Mouse (Mus musculus): ENCODE measurements at regions not wholly inside any gene's neighbourhood (a gene's known extent, or its start where the extent isn't known, plus 50 kb on each side); places are given as distances from the start of the nearest gene placed in this dataset.

DNA sequence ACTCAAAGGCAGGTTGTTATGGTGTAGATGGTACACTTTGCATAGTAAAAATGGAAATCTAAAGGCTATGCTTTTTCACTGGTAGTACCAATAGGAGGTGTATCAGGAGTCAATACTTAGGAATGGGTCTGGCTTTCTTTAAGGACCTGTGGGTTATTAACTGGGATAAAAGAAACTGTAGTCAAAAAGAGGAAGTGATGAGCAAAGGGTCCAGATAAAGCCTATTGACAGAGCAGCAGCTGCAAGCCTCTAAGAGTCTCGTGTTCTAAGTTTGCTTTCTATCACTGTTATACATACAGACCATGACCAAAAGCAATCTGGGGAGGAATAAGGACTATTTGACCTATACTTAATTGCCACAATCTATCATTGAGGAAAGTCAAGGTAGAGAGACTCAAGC lies 683.0 kb downstream of the Stpg2 start:
- DNase-seq (ENCODE audit: low spot score in 2 of 2) = no peak

DNA sequence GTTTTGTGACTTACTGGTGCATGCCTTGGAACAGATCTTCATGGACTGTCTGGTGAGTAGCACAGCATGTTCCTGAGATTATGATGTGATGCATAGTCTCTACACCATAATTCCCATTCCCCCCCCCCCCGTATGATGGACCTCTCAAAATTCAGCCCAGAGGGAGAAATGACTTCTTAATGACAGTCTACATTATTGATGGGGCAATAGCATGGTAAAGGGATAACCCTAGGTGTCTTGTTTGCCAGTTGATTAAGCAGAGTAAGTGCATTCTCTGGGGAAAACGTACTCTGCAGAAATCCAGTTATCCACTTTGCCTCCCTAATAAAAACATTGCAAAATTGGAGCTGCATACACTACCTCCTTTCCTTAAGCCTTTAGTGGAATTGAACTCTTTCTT lies 684.7 kb downstream of the Stpg2 start:
- no peak for DNase-seq (ENCODE audit: low spot score in 2 of 2)

DNA sequence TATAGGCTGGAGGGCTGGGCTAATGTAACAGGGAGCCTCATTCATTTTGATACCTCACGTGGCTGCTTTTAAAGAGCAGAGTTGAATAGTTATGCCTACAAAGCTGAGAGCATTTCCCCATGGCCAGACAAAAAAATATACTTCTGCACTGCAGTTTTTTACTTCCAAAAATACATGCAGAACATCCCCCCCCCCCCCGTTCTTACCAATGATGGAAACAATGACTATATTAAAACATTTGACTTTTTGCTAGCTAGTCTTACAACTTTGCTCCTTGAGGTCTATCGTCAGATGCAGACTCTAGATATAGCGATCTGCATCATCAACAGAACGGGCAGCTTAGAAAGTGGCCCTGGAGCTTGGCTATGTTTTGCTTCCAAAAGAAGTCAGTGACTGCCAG lies 692.4 kb downstream of the Stpg2 start:
- DNase-seq (ENCODE audit: low spot score in 2 of 2) = no peak

GRCm38 (mm10) chr3:139899213-139899612 lies 693.7 kb downstream of the Stpg2 start:
- DNase-seq (ENCODE audit: low spot score in 2 of 2) = no peak

DNA sequence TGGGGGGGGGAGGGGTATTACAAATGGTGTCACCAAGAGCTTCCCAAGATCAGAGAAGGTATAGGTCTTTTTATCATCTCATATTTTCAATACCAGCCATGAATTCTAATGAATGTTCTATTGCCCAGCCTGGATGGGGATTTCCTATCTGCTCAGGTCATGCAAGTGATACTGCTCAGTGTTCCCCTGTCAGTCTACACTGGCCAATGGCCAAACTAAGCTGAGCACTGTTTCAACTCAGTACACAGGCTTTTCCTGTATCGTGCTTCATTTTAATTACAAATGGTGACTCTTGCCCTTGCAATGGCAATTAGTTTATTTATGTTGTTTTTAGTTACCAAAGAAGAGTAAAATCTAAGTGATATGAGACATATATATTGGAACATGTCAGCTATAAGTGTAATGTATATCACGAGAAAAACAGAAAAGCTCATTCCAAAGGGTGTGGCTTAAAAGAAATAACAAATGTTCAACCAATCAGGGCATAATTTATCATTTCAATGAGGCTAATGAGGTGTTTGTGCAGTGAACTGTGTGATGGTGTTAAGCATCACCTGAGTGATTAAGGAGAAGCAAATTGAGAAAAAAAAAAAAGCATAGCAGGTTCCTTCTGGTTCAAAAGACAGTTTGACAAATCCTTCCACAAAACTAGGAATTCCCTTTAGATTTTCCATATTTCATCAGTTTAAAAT lies 708.3 kb downstream of the Stpg2 start:
- no peak for DNase-seq (ENCODE audit: low spot score in 2 of 2)

DNA sequence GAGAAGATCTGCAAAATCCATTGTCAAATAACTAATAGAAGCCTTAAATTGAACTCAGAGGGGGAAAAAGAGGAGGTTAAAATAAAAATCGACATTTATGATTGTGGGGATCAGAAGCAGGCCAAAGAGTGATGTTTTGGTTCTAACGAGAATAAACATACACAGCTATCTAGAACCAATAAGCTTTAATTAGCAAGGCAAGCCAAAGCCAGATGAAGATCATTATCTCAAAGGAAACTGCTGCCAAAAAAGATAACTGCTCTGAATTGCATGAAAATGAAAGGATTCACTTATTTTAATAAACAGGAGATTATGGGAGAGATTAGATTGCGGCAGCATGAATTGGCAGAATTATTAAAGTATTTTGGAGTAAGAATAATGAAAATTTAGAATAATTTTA lies 716.8 kb downstream of the Stpg2 start:
- DNase-seq (ENCODE audit: low spot score in 2 of 2) = no peak

DNA sequence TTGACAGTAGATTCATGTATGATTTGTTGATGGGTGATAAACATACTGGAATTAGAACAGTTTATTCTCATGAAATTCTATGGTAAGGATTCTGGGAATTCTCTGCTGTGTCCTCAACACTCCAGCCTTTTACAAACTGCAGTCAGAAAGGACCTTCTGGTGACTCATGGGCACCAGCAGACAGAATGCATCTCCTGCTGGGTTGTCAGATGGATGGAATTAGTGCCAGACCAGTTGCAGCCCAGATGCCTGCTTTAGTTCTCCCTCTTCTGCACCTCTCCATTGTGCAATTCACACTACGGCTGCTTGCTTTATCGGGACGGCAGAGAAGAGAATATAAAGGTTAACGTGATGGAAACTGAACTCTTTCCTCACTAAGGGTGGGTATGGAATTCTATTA lies 727.5 kb downstream of the Stpg2 start:
- no peak for DNase-seq (ENCODE audit: low spot score in 2 of 2)

- DNase-seq (ENCODE audit: low spot score in 2 of 2) = no peak
These were observed 740.7 kb downstream of the Stpg2 start for GRCm38 (mm10) chr3:139946209-139946608.

GRCm38 (mm10) chr3:139947247-139947646 lies 741.8 kb downstream of the Stpg2 start:
- DNase-seq (ENCODE audit: low spot score in 2 of 2) = no peak

GRCm38 (mm10) chr3:139949096-139949495 lies 743.6 kb downstream of the Stpg2 start:
- no peak for DNase-seq (ENCODE audit: low spot score in 2 of 2)

GRCm38 (mm10) chr3:139950016-139950705 lies 744.7 kb downstream of the Stpg2 start:
- no peak for DNase-seq (ENCODE audit: low spot score in 2 of 2)

- no peak for DNase-seq (ENCODE audit: low spot score in 2 of 2)
These were observed 746.0 kb downstream of the Stpg2 start for GRCm38 (mm10) chr3:139951516-139951915.

DNA sequence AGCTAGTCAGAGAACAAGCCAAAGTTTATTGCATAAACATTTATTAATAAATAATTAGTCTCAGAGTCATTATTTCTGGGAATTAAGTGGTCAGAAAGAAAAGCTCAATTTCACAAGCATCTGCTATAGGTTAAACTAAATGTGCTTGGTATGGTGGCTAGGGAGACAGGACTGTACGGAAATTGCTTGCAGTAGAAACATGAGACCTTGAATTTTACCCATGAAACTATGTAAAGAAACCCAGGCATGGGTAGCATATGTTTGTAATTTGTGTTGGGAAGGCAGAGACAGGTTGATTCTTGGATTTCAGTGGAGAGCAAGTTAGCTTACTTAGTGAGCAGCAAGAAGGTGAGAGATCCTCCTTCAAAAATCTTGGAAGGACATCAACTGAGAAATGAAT lies 772.7 kb downstream of the Stpg2 start:
- no peak for DNase-seq (ENCODE audit: low spot score in 2 of 2)

GRCm38 (mm10) chr3:139985830-139986481 lies 780.5 kb downstream of the Stpg2 start:
- no peak for DNase-seq (ENCODE audit: low spot score in 2 of 2)

DNA sequence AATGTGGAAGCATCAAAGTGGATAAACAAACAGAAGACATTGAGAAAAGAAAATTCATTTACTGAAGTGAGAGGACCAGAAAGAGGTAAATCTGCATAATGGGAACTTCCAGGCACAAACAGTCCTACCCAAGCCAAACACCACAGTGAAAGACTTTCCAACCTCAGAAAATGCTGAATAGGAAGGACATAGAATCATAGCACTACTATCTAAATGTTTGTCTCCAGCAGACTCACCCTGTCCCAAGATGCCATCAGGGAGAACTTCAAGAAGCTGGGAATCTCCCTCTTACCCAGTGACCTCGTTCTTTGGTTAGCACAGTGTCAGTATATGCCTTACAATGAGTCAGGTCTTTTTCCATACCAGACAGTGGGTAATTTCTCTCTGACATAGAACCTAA lies 783.4 kb downstream of the Stpg2 start:
- DNase-seq (ENCODE audit: low spot score in 2 of 2) = no peak

GRCm38 (mm10) chr3:139989380-139989779 lies 783.9 kb downstream of the Stpg2 start:
- DNase-seq (ENCODE audit: low spot score in 2 of 2) = no peak

- DNase-seq (ENCODE audit: low spot score in 2 of 2) = no peak
These were observed 807.0 kb downstream of the Stpg2 start for GRCm38 (mm10) chr3:140012522-140012921.

- DNase-seq (ENCODE audit: low spot score in 2 of 2) = no peak
These were observed 828.6 kb downstream of the Stpg2 start for GRCm38 (mm10) chr3:140034101-140034500.

GRCm38 (mm10) chr3:140035142-140035541 lies 829.6 kb downstream of the Stpg2 start:
- DNase-seq (ENCODE audit: low spot score in 2 of 2) = no peak

- DNase-seq (ENCODE audit: low spot score in 2 of 2) = no peak
These were observed 839.4 kb downstream of the Stpg2 start for GRCm38 (mm10) chr3:140044898-140045297.

GRCm38 (mm10) chr3:140054634-140055033 lies 849.1 kb downstream of the Stpg2 start:
- no peak for DNase-seq (ENCODE audit: low spot score in 2 of 2)

GRCm38 (mm10) chr3:140057962-140058631 lies 852.6 kb downstream of the Stpg2 start:
- no peak for DNase-seq (ENCODE audit: low spot score in 2 of 2)
